Mouse (Mus musculus) liver, embryonic 14.5 days (tissue): ENCODE results near the gene Arpc2. TPM values are rescaled to one million over a fixed set of nuclear protein-coding genes. Genes with fewer than 3 reads are reported as not detected.

Source experiments
- ATAC-seq: fragments of 200-750 bp; cut with Nextera tagmentation; 2 replicates; pipeline ENCODE4 v1.8.0; 2017; ENCODE audit warnings: moderate number of reproducible peaks, mild to moderate bottlenecking, moderate library complexity; ENCODE audit not compliant: insufficient read depth
- DNase-seq, 3 experiments: peaks; one replicate each; pipeline ENCODE4 v3.0.0-alpha.2; 2012 to 2013; ENCODE audit warnings: low read depth in 3 of 3, low spot score in 3 of 3
- H3K27ac ChIP-seq: fragments of 300-500 bp; sonication (generic); 2 replicates; pipeline ENCODE4 v1.5.1; 2014; ENCODE audit warnings: moderate library complexity, mild to moderate bottlenecking, control low read depth, inconsistent platforms
- H3K27me3 ChIP-seq: fragments of 300-500 bp; sonication (generic); 2 replicates; pipeline ENCODE4 v1.6.1; 2014; ENCODE audit warnings: mild to moderate bottlenecking, low read length, moderate library complexity; ENCODE audit not compliant: control insufficient read depth, insufficient read depth
- H3K36me3 ChIP-seq: fragments of 300-500 bp; sonication (generic); replicated peaks from 2 replicates; pipeline ENCODE4 v1.6.1; 2014; ENCODE audit warnings: low read depth; ENCODE audit not compliant: control insufficient read depth, insufficient read depth
- H3K4me1 ChIP-seq, 2 experiments: fragments of 200-500 bp in 1 of 2; fragments of 300-500 bp in 1 of 2; sonication (generic) in 1 of 2; replicated peaks; 2 replicates each; pipeline ENCODE4 v1.6.1; 2012 to 2014; ENCODE audit warnings: antibody characterized with exemption in 1 of 2, inconsistent platforms in 1 of 2, low read length in 1 of 2; ENCODE audit not compliant: control insufficient read depth in 2 of 2, insufficient read depth in 2 of 2
- H3K4me2 ChIP-seq: fragments of 300-500 bp; sonication (generic); 2 replicates; pipeline ENCODE4 v1.6.1; 2014; ENCODE audit warnings: low read depth, mild to moderate bottlenecking, control low read depth, moderate library complexity
- H3K4me3 ChIP-seq, 2 experiments: fragments of 200-500 bp in 1 of 2; fragments of 300-500 bp in 1 of 2; sonication (generic) in 1 of 2; 2 replicates each; pipeline ENCODE4 v1.5.1; 2012 to 2014; ENCODE audit warnings: low read depth in 2 of 2, low read length in 2 of 2, mild to moderate bottlenecking in 2 of 2, control low read depth in 1 of 2, inconsistent platforms in 1 of 2, moderate library complexity in 1 of 2; ENCODE audit not compliant: insufficient read depth in 1 of 2
- H3K9ac ChIP-seq: fragments of 300-500 bp; sonication (generic); replicated peaks from 2 replicates; pipeline ENCODE4 v1.6.1; 2014; ENCODE audit warnings: mild to moderate bottlenecking, control low read depth, moderate library complexity
- H3K9me3 ChIP-seq: fragments of 300-500 bp; sonication (generic); 2 replicates; pipeline ENCODE4 v1.6.1; 2016; ENCODE audit warnings: low read length, mixed read lengths; ENCODE audit not compliant: control insufficient read depth
- CTCF ChIP-seq: IDR thresholded peaks from 2 replicates; pipeline ENCODE4 v1.5.1; 2016; ENCODE audit warnings: antibody characterized with exemption, low read depth, control low read depth
- EP300 ChIP-seq: IDR thresholded peaks from 2 replicates; pipeline ENCODE4 v1.6.1; 2016; ENCODE audit warnings: antibody characterized with exemption, low read depth
- WGBS: fragments of 180-500 bp; shearing (Covaris S2); extraction: QIAGEN DNeasy Blood & Tissue Kit; methylation state at CpG from one replicate; pipeline ENCODE4 v1.1.7; 2014; ENCODE audit not compliant: insufficient replicate concordance; 5-methylcytosine and 5-hydroxymethylcytosine counted together
- polyA plus RNA-seq, 2 experiments: library from polyadenylated mRNA; depleted of rRNA in 1 of 2; stranded (reverse) in 1 of 2; unstranded in 1 of 2; fragments of >200 nt; fragmentation: Nextera tagmentation in 1 of 2; extraction: Ambion mirVana in 1 of 2; gene quantifications; 2 replicates each; pipeline versions ENCODE4 v1.2.1 to v1.2.3; 2012 to 2014

Gene Arpc2
- polyA plus RNA-seq, 2 experiments = 95.3 to 157 TPM

DNA sequence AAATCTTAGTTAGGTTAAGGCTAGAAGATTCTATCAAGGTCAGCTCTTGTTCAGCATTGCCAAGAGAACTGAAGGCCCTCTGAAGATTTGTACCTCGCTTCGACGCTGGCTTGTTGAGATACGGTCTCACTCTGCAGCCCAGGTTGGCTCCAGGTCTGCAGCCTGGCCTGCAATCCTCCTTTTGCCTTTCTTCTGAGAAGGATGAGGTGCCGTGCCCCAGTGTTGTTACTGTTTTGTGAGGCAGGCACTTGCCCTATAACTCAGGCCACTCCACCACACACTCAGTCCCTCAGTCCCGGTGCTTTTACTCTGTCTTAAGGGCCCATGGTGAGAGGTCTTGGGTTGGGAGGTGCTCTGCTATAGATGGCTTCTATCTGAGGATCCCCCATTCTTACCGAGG, 66.3 kb downstream of the Arpc2 start:
- ATAC-seq (no peak), DNase-seq (no peak)
- Histone ChIP-seq H3K9ac (no peak overlapping the region), H3K27me3 (no peaks in the 10 kb centered on the region), H3K27ac (no peak overlapping the region), H3K4me1 (peaks cover 11 to 32% of the 10 kb centered on the region in 2 experiments), H3K4me2 (no peak overlapping the region), H3K9me3 (no peaks in the 10 kb centered on the region), H3K36me3 (no peaks in the 10 kb centered on the region), H3K4me3 (no peak overlapping the region)
- 77% methylated on average over 7 of the region's 7 CpGs for WGBS
- TF ChIP-seq CTCF (no peak), EP300 (no peak)

DNA sequence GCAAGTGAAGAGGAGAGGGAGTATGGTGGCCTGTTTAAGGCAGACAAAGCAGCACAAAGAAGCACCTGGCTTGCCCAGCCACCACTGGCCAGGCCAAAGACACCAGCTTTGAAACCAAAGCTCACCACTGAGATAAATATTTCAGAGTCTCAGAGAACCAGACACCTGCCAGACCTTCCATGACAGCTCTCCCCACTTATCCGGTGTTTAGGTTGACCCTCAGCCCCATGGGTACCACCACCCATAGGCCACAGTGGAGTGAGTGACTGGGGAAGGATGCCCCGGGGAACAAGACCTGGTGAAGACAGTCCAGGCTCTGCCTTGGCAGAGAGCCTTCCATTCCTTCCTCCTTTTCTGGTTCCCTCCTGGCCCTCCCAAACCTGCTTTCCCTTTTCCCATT, 67.0 kb downstream of the Arpc2 start:
- Histone ChIP-seq H3K9ac (peak overlapping the region; percentile 87; the same call in 1 of the 2 replicates), H3K9me3 (no peaks in the 10 kb centered on the region), H3K4me3 (peak overlapping the region in 1 of 2 experiments; percentile 81; a peak in 1 of 4 replicates), H3K4me2 (peak overlapping the region; percentile 94), H3K4me1 (peaks cover 8 to 33% of the 10 kb centered on the region in 2 experiments), H3K27me3 (no peaks in the 10 kb centered on the region), H3K27ac (no peak overlapping the region), H3K36me3 (no peaks in the 10 kb centered on the region)
- no peak for TF ChIP-seq EP300
- no peak for TF ChIP-seq CTCF
- DNase-seq = no peak
- WGBS = 80% methylated on average over 2 of the region's 2 CpGs
- no peak for ATAC-seq

- Histone ChIP-seq H3K9me3 (no peaks in the 10 kb centered on the region), H3K4me1 (peaks cover 8 to 41% of the 10 kb centered on the region in 2 experiments), H3K27me3 (no peaks in the 10 kb centered on the region), H3K4me2 (peak overlapping the region; percentile 94), H3K4me3 (peak overlapping the region; percentile 81 to 95), H3K9ac (peak overlapping the region; percentile 87), H3K36me3 (no peaks in the 10 kb centered on the region), H3K27ac (peak overlapping the region; percentile 12)
- TF ChIP-seq EP300 (no peak), CTCF (0 out of 2 replicates have a peak, but pooled peaks have one; percentile 13)
- WGBS = under 1% methylated on average over 56 of the region's 56 CpGs
- DNase-seq = peak in 2 of 3 experiments; percentile 24 to 45
- peak; percentile 87 for ATAC-seq
Measured at GRCm38 (mm10) chr1:74303509-74304338, 67.8 kb downstream of the Arpc2 start.

GRCm38 (mm10) chr1:74304339-74304790, 68.5 kb downstream of the Arpc2 start:
- Histone ChIP-seq H3K36me3 (no peaks in the 10 kb centered on the region), H3K27me3 (no peaks in the 10 kb centered on the region), H3K9ac (peak overlapping the region; percentile 87), H3K9me3 (no peaks in the 10 kb centered on the region), H3K4me2 (peak overlapping the region; percentile 94), H3K4me1 (peaks cover 7 to 42% of the 10 kb centered on the region in 2 experiments), H3K4me3 (peak overlapping the region; percentile 81 to 95), H3K27ac (no peak overlapping the region)
- ATAC-seq = peak; percentile 34; the same call in 1 of the 2 replicates
- TF ChIP-seq EP300 = no peak
- TF ChIP-seq CTCF = no peak
- DNase-seq = no peak
- WGBS = 6% methylated on average over 12 of the region's 12 CpGs

DNA sequence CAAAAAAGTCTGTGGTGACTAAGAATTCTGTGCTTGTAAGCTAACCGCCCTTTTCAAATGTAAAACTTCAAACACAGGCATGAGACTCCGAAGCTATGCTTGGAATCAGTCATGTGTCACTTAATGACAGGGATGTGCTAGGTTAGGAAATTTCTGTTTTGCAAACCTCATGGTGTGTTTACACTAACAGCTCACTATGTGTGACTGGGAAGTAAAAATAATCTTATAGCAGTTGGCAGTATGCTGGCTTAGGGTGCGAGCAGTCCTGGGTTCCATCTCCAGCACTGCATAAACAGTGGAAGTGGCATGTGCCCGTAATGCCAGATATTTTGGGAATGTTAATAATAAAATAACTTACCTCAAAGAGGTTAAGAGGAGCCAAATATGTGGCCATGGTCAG, 69.1 kb downstream of the Arpc2 start:
- Histone ChIP-seq H3K27ac (no peak overlapping the region), H3K4me3 (no peak overlapping the region), H3K4me1 (peaks cover 2 to 41% of the 10 kb centered on the region in 2 experiments), H3K9me3 (no peaks in the 10 kb centered on the region), H3K4me2 (no peak overlapping the region), H3K36me3 (no peaks in the 10 kb centered on the region), H3K9ac (no peak overlapping the region), H3K27me3 (no peaks in the 10 kb centered on the region)
- no peak for TF ChIP-seq CTCF
- TF ChIP-seq EP300 = no peak
- 77% methylated on average over 4 of the region's 4 CpGs for WGBS
- DNase-seq (no peak), ATAC-seq (no peak)
